Mouse (Mus musculus) c-Kit-positive CD71-negative TER-119-negative erythroid progenitor cells, embryonic 14.5 days (primary cell): ENCODE measurements around the gene Scyl1.
"Not testable (repeated sequence)": the region's sequence is repeated elsewhere in the genome, so short reads cannot be mapped to it uniquely, and the experiment has no call there.

Experiments
- DNase-seq: peaks from one replicate; pipeline ENCODE4 v3.0.0-alpha.2; 2013; ENCODE audit warnings: low read depth

Gene Scyl1

DNA sequence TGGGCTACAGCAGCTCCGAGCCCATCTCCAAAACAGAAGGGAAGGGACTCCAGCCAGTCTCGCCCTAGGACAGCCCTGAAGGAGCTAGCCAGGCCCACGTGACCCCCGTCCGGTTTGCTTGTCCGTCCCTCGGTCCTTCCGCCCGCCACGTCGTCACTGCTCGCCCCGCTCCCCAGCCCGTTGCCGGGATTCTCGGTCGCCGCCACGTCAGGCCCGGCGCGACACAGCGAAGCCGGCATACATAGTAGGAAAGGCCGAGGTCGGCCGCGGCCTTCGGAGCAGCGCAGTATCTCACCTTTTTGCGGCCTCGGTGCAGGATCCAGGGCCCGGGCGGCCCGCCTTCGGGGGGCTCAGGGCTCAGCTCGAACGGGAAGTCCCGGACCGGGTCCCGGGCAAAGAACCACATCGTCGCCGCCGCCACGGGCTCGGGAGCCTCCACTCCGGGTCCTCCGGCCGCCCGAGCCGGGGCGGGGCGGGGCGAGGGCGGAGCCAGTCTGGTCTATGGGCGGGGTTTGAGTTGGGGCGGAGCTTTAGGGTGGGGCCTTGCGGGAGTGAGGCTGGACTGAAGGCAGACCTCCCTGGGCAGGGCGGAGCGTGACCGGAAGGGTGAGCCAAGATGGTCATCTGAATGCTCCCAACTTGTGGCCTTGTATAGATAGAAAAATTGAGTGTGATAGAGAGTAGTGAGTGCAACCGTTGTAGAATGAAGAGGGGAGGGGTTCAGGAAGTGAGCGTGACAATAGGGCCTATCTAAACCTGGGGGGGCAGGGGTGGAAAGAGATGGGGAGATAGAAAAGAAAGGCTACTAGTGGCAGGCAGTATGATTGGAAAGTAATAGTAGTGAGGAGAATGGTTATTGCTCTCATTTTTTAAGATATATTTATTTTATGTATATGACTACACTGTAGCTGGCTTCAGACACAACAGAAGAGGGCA, at the start of gene Scyl1:
TSS of gene Scyl1 (minus strand) at position 495 of the 936 bp plus-strand sequence.
- peak; percentile 78 for DNase-seq

- no peak for DNase-seq
Observed at GRCm38 (mm10) chr19:5819549-5819948, 48.3 kb upstream of the Scyl1 start.

DNA sequence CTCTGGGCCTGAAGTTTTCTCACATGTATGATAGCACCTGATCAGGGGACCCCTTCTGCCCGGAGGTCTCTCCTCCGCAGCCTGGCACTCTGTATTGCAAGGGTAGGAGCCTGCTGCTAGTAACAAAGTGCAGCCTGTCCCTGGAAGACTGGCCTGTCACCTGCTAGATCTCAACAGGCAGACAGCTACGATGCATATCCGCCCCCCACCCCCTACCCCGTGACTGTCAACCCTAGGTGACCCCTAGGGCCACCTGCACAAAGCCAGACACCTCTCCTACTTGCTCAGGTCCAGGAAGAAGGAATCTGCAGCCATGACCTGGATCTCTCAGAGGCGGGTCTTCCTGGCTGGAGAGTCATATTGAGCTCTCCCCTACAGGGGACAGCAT, 47.4 kb upstream of the Scyl1 start:
- no peak for DNase-seq

DNA sequence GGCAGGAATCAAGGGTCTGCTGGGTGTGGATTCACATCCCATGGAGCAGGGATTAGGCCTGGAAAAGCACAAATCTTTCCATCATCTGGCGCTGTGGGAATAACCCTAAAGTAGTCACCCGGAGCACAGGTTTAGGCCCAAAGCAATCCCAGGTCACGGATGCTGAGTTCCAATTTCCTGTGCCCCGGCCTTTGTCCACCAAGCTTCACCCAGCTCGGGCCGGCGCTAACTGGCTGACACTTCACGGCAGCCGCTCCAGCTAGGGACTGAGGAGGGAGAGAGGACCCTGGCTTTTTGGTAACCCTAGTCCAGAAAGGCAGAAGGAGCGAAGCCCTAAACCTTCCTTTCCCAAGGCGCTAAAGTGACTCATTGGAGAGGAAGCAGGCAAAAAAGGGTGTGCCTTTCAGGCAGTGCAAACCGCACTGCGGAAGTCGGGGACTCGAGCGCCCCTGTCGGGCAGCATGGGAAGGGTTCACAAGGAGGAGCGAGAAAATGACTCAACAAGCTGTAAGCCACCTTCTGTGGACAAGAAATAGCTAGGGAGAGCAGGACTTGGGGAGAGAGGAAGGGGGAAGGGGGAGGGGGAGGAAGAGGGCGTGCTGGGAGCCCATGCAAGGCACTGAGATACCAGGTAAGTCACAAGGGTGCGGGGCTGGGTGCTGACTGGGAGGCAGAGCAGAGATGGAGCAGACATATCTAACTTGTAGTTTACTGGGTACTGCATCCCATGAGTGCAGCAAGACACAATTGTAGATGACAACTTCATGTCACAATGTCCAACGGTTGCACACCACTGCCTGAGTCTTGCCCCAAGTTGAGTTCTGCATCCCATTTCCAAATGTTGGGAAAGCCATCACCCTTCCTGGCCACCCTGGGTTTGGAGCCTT, 46.7 kb upstream of the Scyl1 start:
- DNase-seq, result peak; percentile 88

GRCm38 (mm10) chr19:5815928-5816327, 44.7 kb upstream of the Scyl1 start:
- no peak for DNase-seq

GRCm38 (mm10) chr19:5815010-5815409, 43.8 kb upstream of the Scyl1 start:
- DNase-seq, result no peak

- not testable (repeated sequence) for DNase-seq
Observed at GRCm38 (mm10) chr19:5814048-5814447, 42.8 kb upstream of the Scyl1 start.

GRCm38 (mm10) chr19:5813567-5813966, 42.3 kb upstream of the Scyl1 start:
- no peak for DNase-seq

GRCm38 (mm10) chr19:5811771-5812504, 40.7 kb upstream of the Scyl1 start:
- DNase-seq, result no peak

DNA sequence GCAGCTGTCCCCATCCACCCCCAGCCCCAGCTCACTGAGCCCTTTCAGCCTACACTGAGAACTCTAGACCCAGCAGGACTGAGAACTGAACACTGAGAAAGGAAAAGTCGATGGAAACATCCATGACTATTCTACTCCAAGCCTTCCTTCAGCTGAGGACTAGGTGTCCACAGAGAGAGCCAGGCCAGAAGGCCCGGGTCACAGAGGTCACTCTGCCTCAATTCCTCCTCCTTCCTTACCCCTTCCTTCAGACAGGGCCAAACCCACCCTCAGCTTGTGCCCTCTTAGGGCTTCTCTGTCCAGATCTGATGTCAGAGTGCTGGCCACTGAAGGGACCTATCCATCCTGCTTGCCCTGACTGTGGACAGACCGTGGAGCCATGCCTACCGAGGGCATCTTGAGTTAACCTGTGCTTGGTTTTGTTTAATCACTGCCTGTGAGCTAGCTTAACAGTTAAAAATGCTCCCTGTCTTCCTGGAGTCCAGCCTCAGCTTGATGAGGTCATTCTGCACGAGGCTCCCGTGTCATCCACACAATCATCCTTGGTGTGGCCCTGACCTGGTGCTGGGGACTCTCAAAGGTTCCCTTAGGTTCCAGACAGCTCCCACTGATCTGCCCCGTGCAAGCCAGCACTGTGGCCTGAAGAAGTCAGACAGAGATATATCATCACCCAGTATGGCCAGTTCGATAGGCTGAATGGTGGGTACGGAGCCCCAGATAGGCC, 39.8 kb upstream of the Scyl1 start:
- DNase-seq, result no peak

DNA sequence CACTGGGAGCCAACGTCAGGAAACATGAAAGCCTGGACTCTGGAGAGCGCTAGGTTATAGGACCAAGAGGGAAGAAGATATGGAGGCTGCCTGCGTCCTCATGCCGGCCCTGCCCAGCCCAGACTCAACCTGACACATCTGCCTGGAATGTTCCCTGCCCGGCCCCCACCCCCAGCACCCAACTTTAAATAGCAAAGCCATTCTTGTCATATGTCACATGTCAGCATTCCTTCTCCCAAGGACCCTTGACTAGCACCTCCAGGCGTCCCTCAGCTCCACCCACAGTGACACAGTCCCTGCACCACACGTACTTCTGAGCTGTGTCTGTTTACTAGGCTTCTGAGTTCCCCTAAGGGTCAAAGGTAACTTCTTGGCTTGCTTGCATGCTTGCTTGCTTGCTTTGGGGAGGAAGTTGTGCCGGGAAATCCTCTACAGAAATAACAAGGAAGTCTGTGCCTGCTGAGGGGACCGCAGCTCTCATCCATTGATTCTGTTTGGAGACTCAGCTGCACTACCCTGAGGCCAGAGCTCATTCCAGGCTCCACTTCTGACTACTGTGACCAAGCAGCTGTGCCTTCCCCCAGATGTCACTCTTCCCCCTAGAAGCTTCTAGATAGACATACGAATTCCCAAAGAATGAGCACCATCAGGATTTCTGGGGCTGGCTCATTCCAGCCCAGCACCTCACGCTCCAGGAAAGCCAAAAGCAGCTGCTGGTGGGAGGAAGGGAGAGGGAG, 39.1 kb upstream of the Scyl1 start:
- DNase-seq, result no peak

DNA sequence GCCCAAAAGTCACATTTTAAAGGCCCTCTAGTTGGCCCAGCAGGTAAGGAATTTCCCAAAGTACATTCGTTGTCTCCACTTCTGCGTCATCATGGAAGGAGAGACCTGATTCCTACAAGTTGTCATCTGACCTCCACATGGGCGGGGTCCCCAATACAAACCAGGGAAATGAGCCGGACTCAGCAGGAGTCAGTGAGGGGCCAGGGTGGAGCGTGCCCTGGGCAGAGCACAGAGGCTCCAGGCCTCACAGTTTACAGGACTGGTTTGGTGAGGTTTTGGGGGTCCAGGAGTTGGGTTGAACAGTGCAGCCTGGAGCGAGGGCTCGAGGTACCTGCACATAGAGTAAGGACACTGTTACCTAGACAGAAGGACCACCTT, 38.5 kb upstream of the Scyl1 start:
- DNase-seq, result no peak

DNA sequence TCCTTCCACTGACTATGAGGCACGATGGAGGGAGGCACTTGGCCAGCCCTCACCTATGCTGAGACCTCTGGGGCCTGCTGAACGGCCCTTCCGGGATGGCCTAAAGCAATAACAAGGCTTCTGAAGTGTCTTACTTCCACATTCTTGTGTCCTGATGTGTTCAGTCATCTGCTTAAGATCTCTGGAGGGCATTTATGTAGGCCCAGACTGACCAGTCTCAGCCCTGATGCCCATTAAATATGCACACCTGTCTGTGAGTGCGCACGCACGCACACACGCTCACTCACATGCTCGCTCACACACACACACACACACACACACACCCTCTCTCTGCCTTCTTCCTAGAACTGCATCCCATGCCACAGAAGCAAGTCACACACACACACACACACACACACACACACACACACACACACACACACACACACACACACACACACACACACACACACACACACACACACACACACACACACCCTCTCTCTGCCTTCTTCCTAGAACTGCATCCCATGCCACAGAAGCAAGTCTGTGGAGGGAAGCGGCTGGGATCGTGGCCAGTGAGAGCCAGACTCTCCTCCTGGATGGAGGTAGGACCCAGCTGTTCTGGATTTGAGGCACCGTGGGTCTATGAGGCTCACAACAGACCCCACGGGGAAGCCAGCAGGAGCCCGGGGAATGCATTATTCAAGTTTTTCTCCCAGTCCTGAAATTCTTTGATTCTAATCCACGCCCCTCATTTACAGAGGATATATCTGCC, 37.9 kb upstream of the Scyl1 start:
- DNase-seq, result no peak

GRCm38 (mm10) chr19:5807740-5808139, 36.5 kb upstream of the Scyl1 start:
- no peak for DNase-seq

DNA sequence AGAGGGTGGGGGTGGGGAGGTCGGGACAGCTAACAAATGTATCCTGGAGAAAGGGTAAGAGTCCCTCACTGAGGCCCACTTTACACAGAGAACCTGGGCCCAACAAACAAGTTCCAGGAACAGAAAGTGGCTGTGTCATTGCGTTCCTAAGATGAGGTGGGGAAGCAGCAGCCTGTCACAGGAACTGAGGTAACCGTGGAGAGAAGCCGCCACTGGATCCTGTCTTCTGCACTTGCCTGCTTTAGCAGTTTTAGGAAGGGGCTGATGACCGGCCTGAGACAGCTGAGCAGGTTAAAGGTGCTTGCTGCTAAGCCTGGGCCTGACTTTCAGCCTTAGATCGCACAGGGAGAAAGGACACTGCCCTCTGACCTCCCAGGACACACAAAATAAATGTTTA, 35.6 kb upstream of the Scyl1 start:
- no peak for DNase-seq

DNA sequence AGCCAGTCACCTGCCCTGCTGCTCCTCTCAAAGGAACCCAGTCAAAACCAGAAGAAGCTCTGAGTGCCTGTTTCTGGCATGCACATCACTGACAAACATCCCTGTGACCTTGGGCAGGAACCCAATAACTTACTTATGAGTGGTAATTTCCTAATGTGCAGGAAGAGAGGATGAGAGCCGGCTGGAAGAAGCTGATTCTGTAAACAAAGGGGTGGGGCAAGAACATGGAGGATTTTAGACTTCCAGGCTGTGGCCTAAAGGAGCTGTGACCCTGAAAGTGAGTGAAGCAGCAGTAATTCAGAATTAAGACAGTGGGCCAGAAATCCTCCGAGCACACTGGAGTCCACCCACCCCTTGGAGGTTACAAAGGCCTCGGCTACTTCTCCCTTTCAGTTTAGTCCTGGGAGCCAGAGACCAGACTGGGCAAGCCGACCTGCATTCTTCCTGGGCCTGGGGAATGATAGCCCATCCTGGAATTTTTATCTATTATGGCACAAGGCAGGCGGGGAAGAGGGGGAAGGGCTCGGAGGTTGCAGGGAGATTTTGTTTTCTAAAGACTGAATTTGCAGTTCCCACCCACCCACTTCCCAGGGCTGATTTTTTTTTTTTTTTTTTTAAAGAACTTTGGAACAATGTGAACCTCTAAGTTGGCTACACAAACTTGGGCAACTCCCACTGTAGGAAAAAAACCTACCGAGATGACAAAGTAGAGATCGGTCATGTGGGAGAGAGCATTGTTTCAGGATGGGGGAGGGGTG, 35.0 kb upstream of the Scyl1 start:
- no peak for DNase-seq

- no peak for DNase-seq
Observed at GRCm38 (mm10) chr19:5804371-5804899, 33.2 kb upstream of the Scyl1 start.

GRCm38 (mm10) chr19:5803881-5804279, 32.7 kb upstream of the Scyl1 start:
- no peak for DNase-seq
